Mouse (Mus musculus): ENCODE data around the gene Gm28230.

GRCm38 (mm10) chr2:74737578-74738070, 11.1 kb downstream of the Gm28230 start:
- no peak for TF ChIP-seq POLR2A (IDR thresholded peaks at IDR 0.05; ENCODE audit: low read depth, low read length)
- no peak for TF ChIP-seq SIN3A (IDR thresholded peaks at IDR 0.05; ENCODE audit: low read length)
- no peak for TF ChIP-seq USF1 (IDR thresholded peaks at IDR 0.05; ENCODE audit: low read depth, low read length)
- no peak for TF ChIP-seq POLR2AphosphoS2 (IDR thresholded peaks at IDR 0.05; ENCODE audit: low read depth, low read length)
- no peak for TF ChIP-seq CTCF (conservative IDR thresholded peaks at IDR 0.05 in 1 of 2, IDR thresholded peaks at IDR 0.05 in 1 of 2; ENCODE audit: low read depth in 2 of 2, low read length in 2 of 2)
- TF ChIP-seq MAFK (IDR thresholded peaks at IDR 0.05; ENCODE audit: insufficient replicate concordance, low read length), result no peak
- no peak for TF ChIP-seq CHD2 (IDR thresholded peaks at IDR 0.05; ENCODE audit: low read length)
- TF ChIP-seq EP300 (IDR thresholded peaks at IDR 0.05; ENCODE audit: low read length), result no peak
